Mouse (Mus musculus): ENCODE measurements around the gene Ip6k1. TPM values are rescaled to one million over a fixed set of nuclear protein-coding genes. Genes with fewer than 3 reads are reported as not detected.

Gene Ip6k1
- total RNA-seq, 1 experiment from 2014 or later: 230 TPM

GRCm38 (mm10) chr9:108053665-108054225 lies 51.4 kb downstream of the Ip6k1 start:
- no peak for ATAC-seq (ENCODE audit: extremely low read depth, insufficient number of reproducible peaks, low FRiP score, poor library complexity, severe bottlenecking)

- no peak for ATAC-seq (ENCODE audit: extremely low read depth, insufficient number of reproducible peaks, low FRiP score, poor library complexity, severe bottlenecking)
These were observed 52.2 kb downstream of the Ip6k1 start for GRCm38 (mm10) chr9:108054331-108055040.

GRCm38 (mm10) chr9:108055061-108055460 lies 52.8 kb downstream of the Ip6k1 start:
- no peak for ATAC-seq (ENCODE audit: extremely low read depth, insufficient number of reproducible peaks, low FRiP score, poor library complexity, severe bottlenecking)

- ATAC-seq (ENCODE audit: extremely low read depth, insufficient number of reproducible peaks, low FRiP score, poor library complexity, severe bottlenecking): no peak
These were observed 53.4 kb downstream of the Ip6k1 start for GRCm38 (mm10) chr9:108055661-108056237.

GRCm38 (mm10) chr9:108056361-108057261 lies 54.3 kb downstream of the Ip6k1 start:
- no peak for ATAC-seq (ENCODE audit: extremely low read depth, insufficient number of reproducible peaks, low FRiP score, poor library complexity, severe bottlenecking)

- ATAC-seq (ENCODE audit: extremely low read depth, insufficient number of reproducible peaks, low FRiP score, poor library complexity, severe bottlenecking): no peak
These were observed 54.9 kb downstream of the Ip6k1 start for GRCm38 (mm10) chr9:108057262-108057562.

- ATAC-seq (ENCODE audit: extremely low read depth, insufficient number of reproducible peaks, low FRiP score, poor library complexity, severe bottlenecking): no peak
These were observed 56.0 kb downstream of the Ip6k1 start for GRCm38 (mm10) chr9:108058291-108058690.

GRCm38 (mm10) chr9:108062142-108062541 lies 59.8 kb downstream of the Ip6k1 start:
- ATAC-seq (ENCODE audit: extremely low read depth, insufficient number of reproducible peaks, low FRiP score, poor library complexity, severe bottlenecking): no peak

- ATAC-seq (ENCODE audit: extremely low read depth, insufficient number of reproducible peaks, low FRiP score, poor library complexity, severe bottlenecking): no peak
These were observed 61.1 kb downstream of the Ip6k1 start for GRCm38 (mm10) chr9:108063361-108063760.

GRCm38 (mm10) chr9:108065491-108066011 lies 63.2 kb downstream of the Ip6k1 start:
- no peak for ATAC-seq (ENCODE audit: extremely low read depth, insufficient number of reproducible peaks, low FRiP score, poor library complexity, severe bottlenecking)

GRCm38 (mm10) chr9:108067199-108067598 lies 64.9 kb downstream of the Ip6k1 start:
- ATAC-seq (ENCODE audit: extremely low read depth, insufficient number of reproducible peaks, low FRiP score, poor library complexity, severe bottlenecking): no peak

GRCm38 (mm10) chr9:108067900-108068299 lies 65.6 kb downstream of the Ip6k1 start:
- peak; percentile 77 for ATAC-seq (ENCODE audit: extremely low read depth, insufficient number of reproducible peaks, low FRiP score, poor library complexity, severe bottlenecking)

- no peak for ATAC-seq (ENCODE audit: extremely low read depth, insufficient number of reproducible peaks, low FRiP score, poor library complexity, severe bottlenecking)
These were observed 66.7 kb downstream of the Ip6k1 start for GRCm38 (mm10) chr9:108069007-108069406.

- no peak for ATAC-seq (ENCODE audit: extremely low read depth, insufficient number of reproducible peaks, low FRiP score, poor library complexity, severe bottlenecking)
These were observed 67.2 kb downstream of the Ip6k1 start for GRCm38 (mm10) chr9:108069529-108069928.

GRCm38 (mm10) chr9:108071801-108072200 lies 69.5 kb downstream of the Ip6k1 start:
- ATAC-seq (ENCODE audit: extremely low read depth, insufficient number of reproducible peaks, low FRiP score, poor library complexity, severe bottlenecking): no peak

- ATAC-seq (ENCODE audit: extremely low read depth, insufficient number of reproducible peaks, low FRiP score, poor library complexity, severe bottlenecking): no peak
These were observed 70.2 kb downstream of the Ip6k1 start for GRCm38 (mm10) chr9:108072481-108072924.

- no peak for ATAC-seq (ENCODE audit: extremely low read depth, insufficient number of reproducible peaks, low FRiP score, poor library complexity, severe bottlenecking)
These were observed 71.0 kb downstream of the Ip6k1 start for GRCm38 (mm10) chr9:108073141-108073930.

- no peak for ATAC-seq (ENCODE audit: extremely low read depth, insufficient number of reproducible peaks, low FRiP score, poor library complexity, severe bottlenecking)
These were observed 77.9 kb downstream of the Ip6k1 start, which contains the start of gene Mst1 for GRCm38 (mm10) chr9:108080168-108080567. Gene Mst1 (plus strand): TSS chr9:108080436.

Data from neutrophil, adult 5-6 weeks (primary cell).